Mouse (Mus musculus) urinary bladder, adult 2 months (tissue): Measurements from ENCODE around the gene Pin1rt1. TPM values are rescaled to one million over a fixed set of nuclear protein-coding genes. Genes with fewer than 3 reads are reported as not detected.

Experiments
- DNase-seq: peaks from one replicate; pipeline ENCODE4 v3.0.0; 2022; ENCODE audit warnings: low spot score
- polyA plus RNA-seq: library from polyadenylated mRNA; depleted of rRNA; stranded (reverse); fragments of >200 nt; gene quantifications from 2 replicates; pipeline ENCODE4 v1.2.3, GENCODE M21; 2012; rRNA removed

The Pin1rt1 gene
- not detected in 2 replicates for polyA plus RNA-seq

- DNase-seq = no peak
Observed at GRCm38 (mm10) chr2:104716279-104716678, at the start of gene Pin1rt1. TSS of gene Pin1rt1 (minus strand) at chr2:104716379.

GRCm38 (mm10) chr2:104764018-104764417, 47.8 kb upstream of the Pin1rt1 start:
- DNase-seq = no peak

- no peak for DNase-seq
Observed at GRCm38 (mm10) chr2:104763134-104763703, 47.0 kb upstream of the Pin1rt1 start.

GRCm38 (mm10) chr2:104750611-104751010, 34.4 kb upstream of the Pin1rt1 start:
- DNase-seq = no peak

GRCm38 (mm10) chr2:104748652-104749183, 32.5 kb upstream of the Pin1rt1 start:
- no peak for DNase-seq

- no peak for DNase-seq
Observed at GRCm38 (mm10) chr2:104746251-104746650, 30.1 kb upstream of the Pin1rt1 start.

- no peak for DNase-seq
Observed at GRCm38 (mm10) chr2:104743971-104744370, 27.8 kb upstream of the Pin1rt1 start.

- DNase-seq = no peak
Observed at GRCm38 (mm10) chr2:104743160-104743559, 27.0 kb upstream of the Pin1rt1 start.

GRCm38 (mm10) chr2:104742741-104743064, 26.5 kb upstream of the Pin1rt1 start, which contains the start of gene Depdc7:
TSS of gene Depdc7 (minus strand) at chr2:104742878.
- peak; percentile 88 for DNase-seq

- no peak for DNase-seq
Observed at GRCm38 (mm10) chr2:104741896-104742740, 25.9 kb upstream of the Pin1rt1 start.

GRCm38 (mm10) chr2:104741015-104741758, 25.0 kb upstream of the Pin1rt1 start:
- DNase-seq = no peak

- no peak for DNase-seq
Observed at GRCm38 (mm10) chr2:104740248-104740949, 24.2 kb upstream of the Pin1rt1 start.

- DNase-seq = no peak
Observed at GRCm38 (mm10) chr2:104739691-104740090, 23.5 kb upstream of the Pin1rt1 start.

- no peak for DNase-seq
Observed at GRCm38 (mm10) chr2:104736241-104736640, 20.1 kb upstream of the Pin1rt1 start.

- DNase-seq = no peak
Observed at GRCm38 (mm10) chr2:104732562-104733256, 16.5 kb upstream of the Pin1rt1 start.

- DNase-seq = no peak
Observed at GRCm38 (mm10) chr2:104732033-104732444, 15.9 kb upstream of the Pin1rt1 start.

- no peak for DNase-seq
Observed at GRCm38 (mm10) chr2:104727369-104727768, 11.2 kb upstream of the Pin1rt1 start.

- DNase-seq = no peak
Observed at GRCm38 (mm10) chr2:104722021-104722420, 5.8 kb upstream of the Pin1rt1 start.

- DNase-seq = no peak
Observed at GRCm38 (mm10) chr2:104717827-104718226, 1.6 kb upstream of the Pin1rt1 start.

GRCm38 (mm10) chr2:104717231-104717735, 1.1 kb upstream of the Pin1rt1 start:
- DNase-seq = no peak

GRCm38 (mm10) chr2:104714254-104714691, 1.9 kb downstream of the Pin1rt1 start:
- no peak for DNase-seq
